Mouse (Mus musculus) embryonic facial prominence, embryonic 10.5 days (tissue): ENCODE measurements around the gene Utp6. TPM values are rescaled to one million over a fixed set of nuclear protein-coding genes. Genes with fewer than 3 reads are reported as not detected.

Experiments used
- DNase-seq: peaks from one replicate; pipeline ENCODE4 v3.0.0-alpha.2; 2017; ENCODE audit warnings: low spot score
- H3K27ac ChIP-seq: fragments of 300-500 bp; sonication (generic); replicated peaks from 2 replicates; pipeline ENCODE4 v1.5.1; 2016; ENCODE audit warnings: mild to moderate bottlenecking
- H3K27me3 ChIP-seq: fragments of 300-500 bp; sonication (generic); replicated peaks from 2 replicates; pipeline ENCODE4 v1.6.1; 2016; ENCODE audit warnings: low read depth, mild to moderate bottlenecking; ENCODE audit not compliant: poor library complexity, severe bottlenecking
- H3K36me3 ChIP-seq: fragments of 300-500 bp; sonication (generic); replicated peaks from 2 replicates; pipeline ENCODE4 v1.6.1; 2016; ENCODE audit warnings: mild to moderate bottlenecking, moderate library complexity
- H3K4me1 ChIP-seq: fragments of 300-500 bp; sonication (generic); 2 replicates; pipeline ENCODE4 v1.6.1; 2016
- H3K4me3 ChIP-seq: fragments of 300-500 bp; sonication (generic); 2 replicates; pipeline ENCODE4 v1.5.1; 2016; ENCODE audit warnings: mild to moderate bottlenecking, moderate library complexity
- H3K9me3 ChIP-seq: fragments of 300-500 bp; sonication (generic); 2 replicates; pipeline ENCODE4 v1.6.1; 2016; ENCODE audit warnings: mild to moderate bottlenecking
- WGBS: fragments of 180-500 bp; shearing (Covaris S2); methylation state at CpG from one replicate; pipeline ENCODE4 v1.1.7; 2016; 5-methylcytosine and 5-hydroxymethylcytosine counted together
- polyA plus RNA-seq: library from polyadenylated mRNA; unstranded; fragments of >200 nt; fragmentation: Nextera tagmentation; extraction: Ambion mirVana; gene quantifications from 2 replicates; pipeline ENCODE4 v1.2.1, GENCODE M21; 2016

Utp6 gene
- polyA plus RNA-seq, 1 experiment from 2014 or later, result 72.4 TPM

GRCm38 (mm10) chr11:79892259-79892658 is 69.9 kb downstream of the Utp6 start:
- Histone ChIP-seq H3K4me3 (no peak overlapping the region), H3K36me3 (no peaks in the 10 kb centered on the region), H3K9me3 (no peaks in the 10 kb centered on the region), H3K27ac (no peak overlapping the region), H3K4me1 (peaks cover 8% of the 10 kb centered on the region; the same call in 1 of the 2 replicates), H3K27me3 (no peaks in the 10 kb centered on the region)
- DNase-seq, result no peak
- WGBS, result 93% methylated on average over 6 of the region's 6 CpGs

- WGBS, result 88% methylated on average over 2 of the region's 2 CpGs
- DNase-seq, result no peak
- Histone ChIP-seq H3K27ac (no peak overlapping the region), H3K4me3 (no peak overlapping the region), H3K36me3 (no peaks in the 10 kb centered on the region), H3K27me3 (no peaks in the 10 kb centered on the region), H3K4me1 (peaks cover 8% of the 10 kb centered on the region; the same call in 1 of the 2 replicates), H3K9me3 (no peaks in the 10 kb centered on the region)
Observed at GRCm38 (mm10) chr11:79890822-79891221, 71.4 kb downstream of the Utp6 start.

GRCm38 (mm10) chr11:79886961-79887360 is 75.2 kb downstream of the Utp6 start:
- H3K27me3 ChIP-seq, result no peaks in the 10 kb centered on the region
- H3K36me3 ChIP-seq, result no peaks in the 10 kb centered on the region
- no peak overlapping the region for H3K4me3 ChIP-seq
- no peak for DNase-seq
- H3K4me1 ChIP-seq, result peaks cover 8% of the 10 kb centered on the region; the same call in 1 of the 2 replicates
- WGBS, result 79% methylated on average over 1 of the region's 1 CpGs
- no peak overlapping the region for H3K27ac ChIP-seq
- no peaks in the 10 kb centered on the region for H3K9me3 ChIP-seq

GRCm38 (mm10) chr11:79886395-79886794 is 75.8 kb downstream of the Utp6 start:
- no peaks in the 10 kb centered on the region for H3K27me3 ChIP-seq
- peaks cover 5% of the 10 kb centered on the region; the same call in 1 of the 2 replicates for H3K4me1 ChIP-seq
- WGBS, result 90% methylated on average over 1 of the region's 1 CpGs
- no peak for DNase-seq
- H3K4me3 ChIP-seq, result no peak overlapping the region
- H3K27ac ChIP-seq, result no peak overlapping the region
- H3K36me3 ChIP-seq, result no peaks in the 10 kb centered on the region
- H3K9me3 ChIP-seq, result no peaks in the 10 kb centered on the region

- Histone ChIP-seq H3K27me3 (no peaks in the 10 kb centered on the region), H3K27ac (no peak overlapping the region), H3K36me3 (no peaks in the 10 kb centered on the region), H3K4me3 (no peak overlapping the region), H3K9me3 (no peaks in the 10 kb centered on the region), H3K4me1 (peaks cover 3% of the 10 kb centered on the region; the same call in 1 of the 2 replicates)
- WGBS, result 87% methylated on average over 13 of the region's 13 CpGs
- no peak for DNase-seq
Observed at GRCm38 (mm10) chr11:79885713-79886393, 76.3 kb downstream of the Utp6 start.

GRCm38 (mm10) chr11:79884784-79885183 is 77.4 kb downstream of the Utp6 start:
- Histone ChIP-seq H3K9me3 (no peaks in the 10 kb centered on the region), H3K4me3 (no peak overlapping the region), H3K27ac (no peak overlapping the region), H3K27me3 (no peaks in the 10 kb centered on the region), H3K4me1 (peaks cover 1% of the 10 kb centered on the region; the same call in 1 of the 2 replicates), H3K36me3 (no peaks in the 10 kb centered on the region)
- DNase-seq, result no peak
- 86% methylated on average over 6 of the region's 6 CpGs for WGBS

Other genes with a start within 250 kb of the Utp6 start
- gene Suz12, start 30.7 kb upstream of the Utp6 start, polyA plus RNA-seq, result 22.2 and 23.3 TPM in 2 replicates
- gene Crlf3, start 118.6 kb upstream of the Utp6 start, polyA plus RNA-seq, result 47.8 and 49.6 TPM in 2 replicates
- 18.9 and 20.3 TPM in 2 replicates for gene Atad5, start 127.0 kb upstream of the Utp6 start, polyA plus RNA-seq
- 38.3 and 39.2 TPM in 2 replicates for gene Tefm, start 179.8 kb upstream of the Utp6 start, polyA plus RNA-seq
- 0.64 and 0.69 TPM in 2 replicates for gene Adap2, start 191.7 kb upstream of the Utp6 start, polyA plus RNA-seq
- gene Rnf135, start 221.5 kb upstream of the Utp6 start, polyA plus RNA-seq, result 5.4 and 6.5 TPM in 2 replicates
- gene Rhot1, start 246.6 kb upstream of the Utp6 start, polyA plus RNA-seq, result 50.0 and 53.1 TPM in 2 replicates